Mouse (Mus musculus): ENCODE results near the gene Eml3.
"Not testable (repeated sequence)": the region's sequence is repeated elsewhere in the genome, so short reads cannot be mapped to it uniquely, and the experiment has no call there.

Gene Eml3

GRCm38 (mm10) chr19:8950190-8950589, 20.8 kb downstream of the Eml3 start:
- DNase-seq (ENCODE audit: low read depth, low spot score), result no peak

DNA sequence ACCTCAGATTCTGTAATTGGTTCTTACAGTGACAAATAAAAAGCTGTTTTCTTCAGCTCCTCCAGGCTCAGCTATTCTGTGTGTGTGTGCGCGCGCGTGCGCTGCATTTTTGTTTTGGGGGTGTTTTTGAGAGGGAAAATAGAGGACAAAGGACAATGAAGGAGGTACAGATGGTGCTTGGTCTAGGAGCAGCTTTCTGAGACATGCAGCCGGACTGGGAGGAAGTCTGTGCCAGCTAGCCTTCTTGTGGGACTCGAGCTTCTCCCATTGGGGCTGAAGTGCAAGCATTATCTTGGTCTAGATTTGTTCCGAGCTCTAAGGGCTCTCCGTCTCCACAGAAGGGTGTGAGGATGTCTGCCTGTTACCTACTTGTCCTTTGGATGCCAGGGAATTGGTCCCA, 22.9 kb downstream of the Eml3 start:
- DNase-seq (ENCODE audit: low read depth, low spot score), result no peak

DNA sequence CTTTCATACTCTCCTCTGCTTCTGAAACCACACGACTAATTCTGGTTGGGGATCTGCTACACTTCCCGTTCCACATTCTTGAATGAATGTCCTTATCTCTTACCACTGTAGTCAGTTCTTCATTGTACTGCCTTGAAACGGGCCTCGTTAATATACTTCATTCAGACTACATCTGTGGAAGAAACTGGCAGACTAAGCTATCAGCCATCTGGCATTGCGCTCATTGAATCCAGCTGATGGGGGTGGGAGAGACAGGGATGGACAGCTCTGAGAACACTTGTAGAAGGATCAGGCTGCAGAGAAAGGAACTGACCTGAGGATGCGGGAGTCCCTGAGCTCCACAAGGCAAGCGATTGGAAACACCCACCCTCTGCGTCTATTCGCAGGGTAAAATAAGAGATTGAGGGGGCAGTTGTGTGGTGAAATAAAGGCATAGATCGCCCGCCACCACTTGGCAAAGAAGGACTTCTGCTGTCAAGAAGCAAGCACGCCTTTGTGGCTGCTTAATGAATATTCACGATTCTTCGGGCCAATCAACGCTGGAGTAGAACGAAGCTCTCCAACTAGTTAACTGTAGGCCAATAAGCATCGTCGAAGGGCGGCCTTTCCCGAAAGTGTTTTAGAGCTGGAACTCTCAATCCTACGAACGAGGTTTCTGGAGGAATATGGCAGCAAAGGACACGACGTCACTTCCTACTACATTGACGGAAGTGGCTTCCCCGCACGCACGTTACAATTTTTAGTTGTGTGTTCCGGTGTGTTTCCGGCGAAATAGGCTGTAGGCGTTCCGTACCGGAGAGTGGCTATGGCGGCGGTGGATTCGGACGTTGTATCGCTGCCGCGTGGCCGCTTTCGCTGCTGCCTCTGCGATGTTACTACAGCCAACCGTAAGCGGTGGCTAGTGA, 24.0 kb downstream of the Eml3 start, which contains the start of gene Tut1:
Tut1 (plus strand) TSS at position 713 of the 905 bp plus-strand sequence.
- DNase-seq (ENCODE audit: low read depth, low spot score), result peak; percentile 98

GRCm38 (mm10) chr19:8954171-8954570, 24.8 kb downstream of the Eml3 start:
- peak; percentile 38 for DNase-seq (ENCODE audit: low read depth, low spot score)

GRCm38 (mm10) chr19:8962256-8962655, 32.9 kb downstream of the Eml3 start:
- no peak for DNase-seq (ENCODE audit: low read depth, low spot score)

DNA sequence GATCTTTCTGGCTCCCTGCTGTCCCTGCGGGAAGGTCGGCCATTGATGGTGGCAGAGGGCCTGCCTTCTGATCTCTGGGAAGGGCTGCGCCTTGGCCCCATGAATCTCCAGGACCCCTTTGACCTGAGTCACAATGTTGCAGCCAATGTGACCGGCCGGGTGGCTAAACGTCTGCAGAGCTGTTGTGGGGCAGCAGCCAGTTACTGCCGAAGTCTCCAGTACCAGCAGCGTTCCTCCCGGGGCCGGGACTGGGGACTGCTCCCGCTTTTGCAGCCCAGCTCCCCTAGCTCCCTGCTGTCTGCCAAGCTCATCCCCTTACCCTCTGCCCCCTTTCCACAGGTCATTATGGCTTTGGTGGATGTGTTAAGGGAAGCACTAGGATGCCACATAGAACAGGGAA, 35.7 kb downstream of the Eml3 start:
- no peak for DNase-seq (ENCODE audit: low read depth, low spot score)

DNA sequence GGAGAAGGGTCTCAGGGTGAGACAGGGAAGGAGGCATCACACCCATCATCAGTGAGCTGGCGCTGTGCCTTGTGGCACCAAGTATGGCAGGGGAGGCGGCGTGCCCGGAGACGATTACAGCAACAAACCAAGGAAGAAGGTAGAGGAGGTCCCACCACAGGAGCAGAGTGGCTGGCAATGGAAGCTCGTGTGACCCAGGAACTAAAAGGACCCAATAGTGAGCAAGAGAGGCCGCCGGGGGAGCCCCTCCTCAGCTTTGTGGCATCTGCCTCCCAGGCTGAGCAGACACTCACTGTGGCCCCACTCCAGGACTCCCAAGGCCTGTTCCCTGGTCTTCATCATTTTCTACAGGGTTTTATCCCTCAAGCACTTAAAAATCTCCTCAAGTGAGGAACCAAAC, 36.4 kb downstream of the Eml3 start:
- no peak for DNase-seq (ENCODE audit: low read depth, low spot score)

DNA sequence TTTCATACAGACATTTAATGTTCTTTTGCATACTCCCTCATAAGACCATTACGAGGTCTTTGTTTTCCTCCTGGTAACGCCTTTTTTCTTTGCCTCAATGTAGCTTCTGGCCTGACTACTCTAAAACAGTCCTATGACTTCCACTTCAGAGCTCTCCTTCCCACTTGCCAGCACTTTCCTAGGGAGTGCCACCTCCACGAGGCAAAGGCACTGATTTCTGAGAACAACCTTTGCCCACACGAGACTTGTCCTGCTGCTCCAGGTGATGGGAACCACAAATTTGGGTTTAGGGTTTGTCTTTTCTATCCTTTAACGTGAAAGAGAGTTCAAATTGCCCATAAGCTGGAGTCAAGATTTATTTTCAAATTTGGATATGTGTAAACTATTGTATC, 36.8 kb downstream of the Eml3 start:
- DNase-seq (ENCODE audit: low read depth, low spot score), result no peak

GRCm38 (mm10) chr19:8966590-8967372, 37.4 kb downstream of the Eml3 start, which contains the start of gene Eef1g:
TSS of gene Eef1g (plus strand) at chr19:8967041.
- DNase-seq (ENCODE audit: low read depth, low spot score), result peak; percentile 100

DNA sequence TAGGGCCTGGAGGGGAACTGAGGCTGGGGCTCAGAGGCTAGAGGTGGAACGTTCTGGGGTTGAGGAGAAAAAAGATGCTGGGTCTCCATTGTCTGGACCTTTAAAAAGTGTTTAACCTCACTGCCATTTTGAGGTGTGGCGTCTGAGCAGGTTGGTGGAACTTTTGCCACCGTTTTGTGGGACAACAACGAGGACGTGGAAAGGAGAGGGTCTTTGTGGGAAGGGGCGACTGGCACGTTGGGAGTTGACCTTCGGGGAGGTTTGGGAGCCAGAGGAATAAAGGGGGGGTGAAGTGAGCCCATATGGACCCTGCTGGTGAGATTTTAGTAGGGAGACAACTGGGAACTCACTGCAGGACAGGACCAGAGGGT, 38.0 kb downstream of the Eml3 start:
- DNase-seq (ENCODE audit: low read depth, low spot score), result no peak

GRCm38 (mm10) chr19:8967893-8968292, 38.5 kb downstream of the Eml3 start:
- DNase-seq (ENCODE audit: low read depth, low spot score), result no peak

DNA sequence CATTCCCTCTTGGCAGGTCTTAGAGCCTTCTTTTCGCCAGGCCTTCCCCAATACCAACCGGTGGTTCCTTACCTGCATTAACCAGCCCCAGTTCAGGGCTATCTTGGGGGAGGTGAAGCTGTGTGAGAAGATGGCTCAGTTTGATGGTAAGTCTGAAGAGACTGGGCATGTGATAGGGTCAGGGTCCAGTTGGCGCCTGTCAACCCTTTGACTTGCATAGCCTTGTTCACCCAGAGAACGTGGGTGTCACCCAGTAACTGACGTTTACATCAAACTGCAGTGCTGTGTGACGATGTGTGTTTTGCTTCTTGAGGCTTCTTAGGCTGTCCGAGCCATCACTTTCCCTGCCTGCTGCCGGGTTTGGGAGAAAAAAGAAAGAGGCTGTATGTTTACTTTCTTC, 43.1 kb downstream of the Eml3 start:
- DNase-seq (ENCODE audit: low read depth, low spot score), result not testable (repeated sequence)

- no peak for DNase-seq (ENCODE audit: low read depth, low spot score)
Observed at GRCm38 (mm10) chr19:8974638-8975037, 45.3 kb downstream of the Eml3 start.

DNA sequence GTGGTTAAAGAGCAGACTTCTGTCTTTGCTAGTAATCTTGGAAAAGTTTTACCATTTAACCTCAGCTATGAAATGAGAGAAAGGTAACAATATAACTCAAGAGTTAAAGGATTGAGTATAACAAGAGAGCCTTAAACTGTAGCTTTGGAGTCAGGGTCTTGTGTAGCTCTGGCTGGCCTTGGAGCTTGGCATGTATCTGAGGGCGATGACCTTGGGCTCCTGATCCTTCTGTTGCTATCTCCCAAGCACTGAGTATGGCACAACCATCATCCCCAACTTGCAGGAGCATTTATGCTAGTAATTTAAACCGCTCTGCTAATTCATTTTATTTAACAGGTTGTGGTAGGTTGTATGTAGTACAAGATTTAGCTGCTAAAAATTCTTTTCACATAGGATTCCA, 46.1 kb downstream of the Eml3 start:
- no peak for DNase-seq (ENCODE audit: low read depth, low spot score)

GRCm38 (mm10) chr19:8976535-8976934, 47.2 kb downstream of the Eml3 start:
- peak; percentile 77 for DNase-seq (ENCODE audit: low read depth, low spot score)

GRCm38 (mm10) chr19:8980771-8981170, 51.4 kb downstream of the Eml3 start:
- peak; percentile 37 for DNase-seq (ENCODE audit: low read depth, low spot score)

- no peak for DNase-seq (ENCODE audit: low read depth, low spot score)
Observed at GRCm38 (mm10) chr19:8981450-8982168, 52.3 kb downstream of the Eml3 start.

DNA sequence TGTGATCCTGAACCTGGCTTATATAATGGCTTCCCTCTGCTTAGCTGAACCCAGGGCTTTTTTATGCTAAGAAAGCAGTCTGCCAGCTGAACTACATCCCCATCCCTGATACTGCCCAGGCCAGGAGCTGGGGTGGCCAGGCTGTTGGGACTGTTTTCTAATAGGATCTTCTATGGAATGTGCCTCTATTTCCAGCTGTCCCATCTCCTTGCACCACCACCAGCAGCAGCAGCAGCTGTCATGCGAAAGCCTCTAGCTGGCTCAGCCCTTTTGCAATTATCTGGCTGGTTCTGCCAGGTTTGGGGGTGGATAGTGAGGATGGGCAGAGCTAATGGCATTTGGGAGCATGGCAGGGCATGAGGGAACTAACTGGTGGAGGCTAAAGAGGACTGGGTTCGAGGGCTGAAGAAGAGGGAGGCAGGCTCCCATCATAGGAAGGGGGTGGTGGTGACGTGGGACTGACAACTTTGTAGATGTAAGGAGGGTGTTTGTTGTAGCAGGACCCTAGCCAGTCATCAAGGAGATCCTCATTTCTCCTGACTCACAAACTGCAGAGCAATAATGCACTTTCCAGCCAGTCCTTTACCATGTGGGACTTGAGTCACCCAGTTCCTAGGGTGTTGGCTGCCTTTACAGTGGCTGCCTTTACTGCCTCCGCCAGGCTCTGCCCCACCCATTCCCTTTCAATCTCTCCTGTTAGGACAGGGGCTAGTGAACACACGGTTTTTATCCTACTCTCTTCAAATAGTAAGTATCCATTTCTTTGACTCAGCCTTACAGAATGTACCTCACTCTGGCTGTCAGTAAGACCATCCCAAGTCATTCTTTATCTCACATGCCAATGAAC, 53.2 kb downstream of the Eml3 start:
- no peak for DNase-seq (ENCODE audit: low read depth, low spot score)

- DNase-seq (ENCODE audit: low read depth, low spot score), result peak; percentile 33
Observed at GRCm38 (mm10) chr19:8983150-8983650, 53.8 kb downstream of the Eml3 start.

- peak; percentile 99 for DNase-seq (ENCODE audit: low read depth, low spot score)
Observed at GRCm38 (mm10) chr19:8984255-8984868, 55.0 kb downstream of the Eml3 start.

Data from CD4-positive helper T cell, adult 2 months (primary cell).